In the genomic region with DNA sequence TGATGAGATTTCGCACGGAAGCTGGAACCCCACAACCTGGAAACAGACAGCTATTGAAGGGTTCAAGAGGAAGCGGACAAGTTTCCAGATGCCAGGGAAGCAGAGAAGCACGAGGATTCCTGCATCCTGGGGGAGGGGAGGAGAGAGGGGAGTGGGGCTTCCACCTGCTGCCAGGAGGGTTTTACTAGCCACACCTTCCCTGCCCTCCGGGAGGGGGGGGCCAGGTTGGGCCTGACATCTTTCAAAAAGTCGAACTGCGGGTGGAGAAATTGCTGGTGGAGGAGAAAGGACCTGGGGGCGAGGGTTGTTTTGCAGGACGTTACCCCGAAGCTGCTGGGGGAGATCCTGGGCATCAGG, we compare ENCODE assay signal across 8 mouse cellular contexts. TPM values are rescaled to one million over a fixed set of nuclear protein-coding genes. Genes with fewer than 3 reads are reported as not detected.
A peak's percentile ranks its signal among the peaks of the same experiment; 100 is the strongest.
DNase-seq lines count a peak whose midpoint lies in the region; ATAC-seq lines count a peak whose summit lies in the region.

No protein-coding gene starts in this region.

- no peak overlapping the region for H3K27ac ChIP-seq in kidney, embryonic 14.5 days (ENCODE audit: low read depth, low read length)
- peak overlapping the region; percentile 61; the same call in 1 of the 2 replicates for H3K27ac ChIP-seq in embryonic facial prominence, embryonic 15.5 days (replicated peaks)
- no peak overlapping the region for H3K27ac ChIP-seq in limb, embryonic 11.5 days (replicated peaks; ENCODE audit: low read depth, low read length)
- H3K27ac ChIP-seq in stomach, embryonic 14.5 days (ENCODE audit: low read length), result peak overlapping the region; percentile 27; the same call in 1 of the 2 replicates

- ATAC-seq in kidney, embryonic 14.5 days (ENCODE audit: low FRiP score, low TSS enrichment), result no peak
- no peak for ATAC-seq in embryonic facial prominence, embryonic 15.5 days (ENCODE audit: insufficient number of reproducible peaks, low FRiP score, low TSS enrichment, low read depth)
- no peak for ATAC-seq in limb, embryonic 11.5 days (ENCODE audit: insufficient number of reproducible peaks, low FRiP score, low TSS enrichment, low read depth)
- no peak for ATAC-seq in stomach, embryonic 14.5 days (ENCODE audit: insufficient number of reproducible peaks, insufficient read depth, low FRiP score, low read depth)

- H3K36me3 ChIP-seq in kidney, embryonic 14.5 days (ENCODE audit: control insufficient read depth, insufficient read depth, low read length), result no peaks in the 10 kb centered on the region
- H3K36me3 ChIP-seq in embryonic facial prominence, embryonic 15.5 days, result no peaks in the 10 kb centered on the region
- no peaks in the 10 kb centered on the region for H3K36me3 ChIP-seq in limb, embryonic 11.5 days (ENCODE audit: control insufficient read depth, insufficient read depth, low read length)
- H3K36me3 ChIP-seq in stomach, embryonic 14.5 days (ENCODE audit: control insufficient read depth, insufficient read depth, low read length), result no peaks in the 10 kb centered on the region

- H3K4me3 ChIP-seq in kidney, embryonic 14.5 days (ENCODE audit: low read length), result peak overlapping the region; percentile 85
- H3K4me3 ChIP-seq in embryonic facial prominence, embryonic 15.5 days (replicated peaks), result peak overlapping the region; percentile 70
- peak overlapping the region; percentile 60 for H3K4me3 ChIP-seq in limb, embryonic 11.5 days (ENCODE audit: low read depth, low read length)
- H3K4me3 ChIP-seq in stomach, embryonic 14.5 days (ENCODE audit: low read depth, low read length), result peak overlapping the region; percentile 75

- H3K9me3 ChIP-seq in kidney, embryonic 14.5 days (ENCODE audit: control insufficient read depth, low read length), result no peaks in the 10 kb centered on the region
- H3K9me3 ChIP-seq in embryonic facial prominence, embryonic 15.5 days (replicated peaks), result no peaks in the 10 kb centered on the region
- no peaks in the 10 kb centered on the region for H3K9me3 ChIP-seq in limb, embryonic 11.5 days (ENCODE audit: control insufficient read depth, low read length)
- H3K9me3 ChIP-seq in stomach, embryonic 14.5 days (ENCODE audit: control insufficient read depth, low read depth, low read length), result no peaks in the 10 kb centered on the region

- WGBS in kidney, embryonic 14.5 days, result 12% methylated on average over 10 of the region's 10 CpGs
- WGBS in embryonic facial prominence, embryonic 15.5 days, result 4% methylated on average over 10 of the region's 10 CpGs
- WGBS in limb, embryonic 11.5 days, result 7% methylated on average over 10 of the region's 10 CpGs
- 7% methylated on average over 10 of the region's 10 CpGs for WGBS in stomach, embryonic 14.5 days

- peak overlapping the region; percentile 94 for H3K4me2 ChIP-seq in kidney, embryonic 14.5 days (replicated peaks; ENCODE audit: low read depth, low read length)
- peak overlapping the region; percentile 94 for H3K4me2 ChIP-seq in embryonic facial prominence, embryonic 15.5 days (replicated peaks)
- peak overlapping the region; percentile 85 for H3K4me2 ChIP-seq in limb, embryonic 11.5 days (ENCODE audit: low read depth, severe bottlenecking)
- H3K4me2 ChIP-seq in stomach, embryonic 14.5 days (replicated peaks; ENCODE audit: low read depth, low read length), result peak overlapping the region; percentile 96

- no peaks in the 10 kb centered on the region for H3K27me3 ChIP-seq in kidney, embryonic 14.5 days (ENCODE audit: control insufficient read depth, insufficient read depth, low read length)
- H3K27me3 ChIP-seq in embryonic facial prominence, embryonic 15.5 days, result no peaks in the 10 kb centered on the region
- no peaks in the 10 kb centered on the region for H3K27me3 ChIP-seq in limb, embryonic 11.5 days (ENCODE audit: control insufficient read depth, insufficient read depth, low read length)
- no peaks in the 10 kb centered on the region for H3K27me3 ChIP-seq in stomach, embryonic 14.5 days (ENCODE audit: control insufficient read depth, insufficient read depth, low read length)

- H3K4me1 ChIP-seq in kidney, embryonic 14.5 days (ENCODE audit: control insufficient read depth, insufficient read depth, low read length), result peaks cover 4% of the 10 kb centered on the region; the same call in 1 of the 2 replicates
- H3K4me1 ChIP-seq in embryonic facial prominence, embryonic 15.5 days, result peaks cover 4% of the 10 kb centered on the region
- H3K4me1 ChIP-seq in limb, embryonic 11.5 days (ENCODE audit: control insufficient read depth, insufficient read depth, low read length), result 0 out of 2 replicates have a peak, but pooled peaks cover 9% of the 10 kb centered on the region
- peaks cover 8% of the 10 kb centered on the region for H3K4me1 ChIP-seq in stomach, embryonic 14.5 days (ENCODE audit: control insufficient read depth, insufficient read depth, low read length)

- no peak for DNase-seq in kidney, postnatal 25 days
- DNase-seq in MN1 (ENCODE audit: low spot score), result peak; percentile 51
- DNase-seq in limb, embryonic 11.5 days (ENCODE audit: low spot score), result no peak
- no peak for DNase-seq in retina, embryonic 14.5 days (ENCODE audit: low spot score)
- no peak for DNase-seq in ovary, adult 18-20 months (ENCODE audit: low spot score)

- peak overlapping the region; percentile 82 for H3K9ac ChIP-seq in kidney, embryonic 14.5 days (ENCODE audit: low read depth, low read length)
- H3K9ac ChIP-seq in embryonic facial prominence, embryonic 15.5 days, result peak overlapping the region; percentile 74
- peak overlapping the region; percentile 78 for H3K9ac ChIP-seq in limb, embryonic 11.5 days (ENCODE audit: low read length)
- peak overlapping the region; percentile 58 for H3K9ac ChIP-seq in stomach, embryonic 14.5 days (replicated peaks; ENCODE audit: low read depth, low read length)

RNA-seq across cellular contexts. Expression of gene Rcan3, which starts 0.6 kb away (rescaled TPM):
- 14.1 and 15.2 TPM in 2 replicates for polyA plus RNA-seq in kidney, embryonic 14.5 days (2014; fragmentation: Nextera tagmentation; extraction: Ambion mirVana)
- 16.3 and 20.1 TPM in 2 replicates for polyA plus RNA-seq in embryonic facial prominence, embryonic 15.5 days (2015; fragmentation: Nextera tagmentation; extraction: Ambion mirVana)
- 7.1 and 9.6 TPM in 2 replicates for polyA plus RNA-seq in limb, embryonic 11.5 days (2014; fragmentation: Nextera tagmentation; extraction: Ambion mirVana)
- polyA plus RNA-seq in stomach, embryonic 14.5 days (2014; fragmentation: Nextera tagmentation; extraction: Ambion mirVana), result 17.7 and 19.0 TPM in 2 replicates

RNA-seq across cellular contexts. Expression of gene Ncmap, which starts 35.0 kb away (rescaled TPM):
- 2.5 and 2.9 TPM in 2 replicates for polyA plus RNA-seq in kidney, embryonic 14.5 days (2014; fragmentation: Nextera tagmentation; extraction: Ambion mirVana)
- polyA plus RNA-seq in embryonic facial prominence, embryonic 15.5 days (2015; fragmentation: Nextera tagmentation; extraction: Ambion mirVana), result 3.5 and 7.3 TPM in 2 replicates
- 0.30 and 0.64 TPM in 2 replicates for polyA plus RNA-seq in limb, embryonic 11.5 days (2014; fragmentation: Nextera tagmentation; extraction: Ambion mirVana)
- polyA plus RNA-seq in stomach, embryonic 14.5 days (2014; fragmentation: Nextera tagmentation; extraction: Ambion mirVana), result 21.1 and 23.4 TPM in 2 replicates

Comparison
In these comparisons a context has a peak if more than half of its experiments do, and no peak if none do; other contexts are left out.
1. H3K27ac ChIP-seq: peak in embryonic facial prominence, embryonic 15.5 days (single experiment) and stomach, embryonic 14.5 days (single experiment); none in kidney, embryonic 14.5 days (single experiment) and limb, embryonic 11.5 days (single experiment).
2. Peak in every context shown above with its lines, with median percentiles within 50 percentile points of each other: H3K4me2 ChIP-seq, H3K4me3 ChIP-seq and H3K9ac ChIP-seq.